Mouse (Mus musculus) liver, embryonic 14.5 days (tissue): ENCODE measurements at regions not wholly inside any gene's neighbourhood (a gene's known extent, or its start where the extent isn't known, plus 50 kb on each side); places are given as distances from the start of the nearest gene placed in this dataset.

Experiments used
- ATAC-seq: fragments of 200-750 bp; cut with Nextera tagmentation; 2 replicates; pipeline ENCODE4 v1.8.0; 2017; ENCODE audit warnings: moderate number of reproducible peaks, mild to moderate bottlenecking, moderate library complexity; ENCODE audit not compliant: insufficient read depth
- DNase-seq, 3 experiments: peaks; one replicate each; pipeline ENCODE4 v3.0.0-alpha.2; 2012 to 2013; ENCODE audit warnings: low read depth in 3 of 3, low spot score in 3 of 3
- H3K27ac ChIP-seq: fragments of 300-500 bp; sonication (generic); 2 replicates; pipeline ENCODE4 v1.5.1; 2014; ENCODE audit warnings: moderate library complexity, mild to moderate bottlenecking, control low read depth, inconsistent platforms
- H3K27me3 ChIP-seq: fragments of 300-500 bp; sonication (generic); 2 replicates; pipeline ENCODE4 v1.6.1; 2014; ENCODE audit warnings: mild to moderate bottlenecking, low read length, moderate library complexity; ENCODE audit not compliant: control insufficient read depth, insufficient read depth
- H3K36me3 ChIP-seq: fragments of 300-500 bp; sonication (generic); replicated peaks from 2 replicates; pipeline ENCODE4 v1.6.1; 2014; ENCODE audit warnings: low read depth; ENCODE audit not compliant: control insufficient read depth, insufficient read depth
- H3K4me1 ChIP-seq, 2 experiments: fragments of 200-500 bp in 1 of 2; fragments of 300-500 bp in 1 of 2; sonication (generic) in 1 of 2; replicated peaks; 2 replicates each; pipeline ENCODE4 v1.6.1; 2012 to 2014; ENCODE audit warnings: antibody characterized with exemption in 1 of 2, inconsistent platforms in 1 of 2, low read length in 1 of 2; ENCODE audit not compliant: control insufficient read depth in 2 of 2, insufficient read depth in 2 of 2
- H3K4me2 ChIP-seq: fragments of 300-500 bp; sonication (generic); 2 replicates; pipeline ENCODE4 v1.6.1; 2014; ENCODE audit warnings: low read depth, mild to moderate bottlenecking, control low read depth, moderate library complexity
- H3K4me3 ChIP-seq, 2 experiments: fragments of 200-500 bp in 1 of 2; fragments of 300-500 bp in 1 of 2; sonication (generic) in 1 of 2; 2 replicates each; pipeline ENCODE4 v1.5.1; 2012 to 2014; ENCODE audit warnings: low read depth in 2 of 2, low read length in 2 of 2, mild to moderate bottlenecking in 2 of 2, control low read depth in 1 of 2, inconsistent platforms in 1 of 2, moderate library complexity in 1 of 2; ENCODE audit not compliant: insufficient read depth in 1 of 2
- H3K9ac ChIP-seq: fragments of 300-500 bp; sonication (generic); replicated peaks from 2 replicates; pipeline ENCODE4 v1.6.1; 2014; ENCODE audit warnings: mild to moderate bottlenecking, control low read depth, moderate library complexity
- H3K9me3 ChIP-seq: fragments of 300-500 bp; sonication (generic); 2 replicates; pipeline ENCODE4 v1.6.1; 2016; ENCODE audit warnings: low read length, mixed read lengths; ENCODE audit not compliant: control insufficient read depth
- CTCF ChIP-seq: IDR thresholded peaks from 2 replicates; pipeline ENCODE4 v1.5.1; 2016; ENCODE audit warnings: antibody characterized with exemption, low read depth, control low read depth
- EP300 ChIP-seq: IDR thresholded peaks from 2 replicates; pipeline ENCODE4 v1.6.1; 2016; ENCODE audit warnings: antibody characterized with exemption, low read depth
- WGBS: fragments of 180-500 bp; shearing (Covaris S2); extraction: QIAGEN DNeasy Blood & Tissue Kit; methylation state at CpG from one replicate; pipeline ENCODE4 v1.1.7; 2014; ENCODE audit not compliant: insufficient replicate concordance; 5-methylcytosine and 5-hydroxymethylcytosine counted together

DNA sequence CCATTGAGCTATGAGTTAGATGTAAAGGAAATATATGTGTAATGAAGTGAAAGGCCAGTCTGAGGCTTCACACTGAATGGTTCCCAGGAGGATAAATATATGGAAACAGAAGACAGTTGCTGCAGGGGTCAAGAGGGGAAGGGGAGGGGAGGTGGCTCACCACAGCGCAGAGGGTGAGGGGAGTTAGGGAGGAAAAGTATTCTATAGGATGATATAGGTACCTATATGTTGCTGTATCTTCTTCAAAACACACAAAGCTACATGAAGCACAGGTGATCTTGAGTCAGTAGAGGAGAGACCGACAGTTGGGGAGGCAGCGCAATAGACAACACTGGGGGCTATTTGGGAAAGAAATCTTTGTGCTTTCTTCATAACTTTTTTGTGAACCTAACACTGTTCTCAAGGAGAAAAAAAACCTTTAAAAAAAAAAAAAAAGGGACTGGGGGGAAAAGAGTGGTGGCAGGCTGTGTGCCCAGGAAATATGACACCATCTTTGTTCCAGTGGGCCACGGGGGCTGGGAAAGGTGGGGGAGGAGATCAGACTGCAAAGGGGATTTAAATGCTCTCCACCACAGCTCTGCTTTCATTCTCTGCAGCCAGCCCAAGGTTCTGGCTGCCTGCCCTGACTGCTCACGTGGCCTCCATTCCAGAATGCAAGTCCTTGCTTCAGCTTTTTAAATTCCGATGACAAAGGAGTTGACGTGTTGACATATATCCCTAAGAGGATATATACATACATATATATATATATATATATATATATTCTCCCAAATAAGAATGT, 94.5 kb upstream of the Ankrd1 start:
- Histone ChIP-seq H3K4me1 (no peaks in the 10 kb centered on the region), H3K4me3 (no peak overlapping the region), H3K4me2 (no peak overlapping the region), H3K9me3 (no peaks in the 10 kb centered on the region), H3K27ac (no peak overlapping the region), H3K9ac (no peak overlapping the region), H3K36me3 (no peaks in the 10 kb centered on the region), H3K27me3 (no peaks in the 10 kb centered on the region)
- TF ChIP-seq EP300 (no peak), CTCF (no peak)
- DNase-seq, result no peak
- ATAC-seq, result no peak
- 58% methylated on average over 7 of the region's 7 CpGs for WGBS

DNA sequence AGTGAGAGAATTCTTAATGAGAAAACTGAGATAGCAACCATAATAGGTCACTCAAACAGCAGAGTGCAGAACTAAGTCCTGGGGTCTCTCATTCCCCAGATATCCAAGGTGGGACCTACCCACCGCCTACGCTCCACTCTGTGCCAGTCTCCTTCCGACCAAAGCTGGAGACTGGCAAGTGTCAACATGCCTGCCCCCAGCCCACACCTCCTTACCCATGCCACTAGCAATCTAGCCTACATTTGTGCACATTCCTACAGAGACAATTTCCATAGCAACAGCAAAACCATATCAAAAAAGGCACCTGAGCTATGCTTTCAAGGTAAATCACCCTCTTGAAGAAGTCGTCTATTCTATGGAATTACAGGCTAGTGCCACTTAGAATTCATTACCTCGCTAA, 97.3 kb upstream of the Ankrd1 start:
- H3K27ac ChIP-seq, result no peak overlapping the region
- DNase-seq (no peak), ATAC-seq (no peak)
- no peak overlapping the region for H3K4me3 ChIP-seq
- H3K27me3 ChIP-seq, result no peaks in the 10 kb centered on the region
- H3K36me3 ChIP-seq, result no peaks in the 10 kb centered on the region
- no peaks in the 10 kb centered on the region for H3K9me3 ChIP-seq
- H3K4me1 ChIP-seq, result no peaks in the 10 kb centered on the region
- no peak overlapping the region for H3K9ac ChIP-seq
- TF ChIP-seq EP300 (no peak), CTCF (no peak)
- no peak overlapping the region for H3K4me2 ChIP-seq
- WGBS, result 74% methylated on average over 5 of the region's 5 CpGs

DNA sequence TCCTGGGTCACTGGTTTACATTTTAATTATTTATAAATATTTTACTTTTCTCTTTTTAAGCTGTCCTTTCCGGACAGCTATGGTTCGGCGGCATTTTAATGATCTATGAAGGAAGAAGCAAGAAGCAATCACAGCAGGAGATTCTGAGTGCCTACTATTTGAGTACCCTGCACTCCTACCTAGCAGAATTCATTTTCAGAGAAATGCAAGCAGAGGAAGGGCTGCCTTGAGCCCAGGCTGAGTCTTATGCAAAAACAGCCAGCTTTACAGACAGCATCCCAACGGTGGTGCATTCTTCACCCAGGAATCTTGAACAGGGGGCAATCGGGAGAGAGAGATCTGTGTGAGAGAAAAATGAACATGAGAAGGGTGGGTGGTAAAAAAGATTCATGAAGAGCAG, 97.7 kb upstream of the Ankrd1 start:
- Histone ChIP-seq H3K27me3 (no peaks in the 10 kb centered on the region), H3K9me3 (no peaks in the 10 kb centered on the region), H3K4me2 (no peak overlapping the region), H3K36me3 (no peaks in the 10 kb centered on the region), H3K4me3 (no peak overlapping the region), H3K4me1 (no peaks in the 10 kb centered on the region), H3K9ac (no peak overlapping the region), H3K27ac (no peak overlapping the region)
- 60% methylated on average over 5 of the region's 5 CpGs for WGBS
- DNase-seq, result no peak
- TF ChIP-seq EP300 (no peak), CTCF (no peak)
- no peak for ATAC-seq

DNA sequence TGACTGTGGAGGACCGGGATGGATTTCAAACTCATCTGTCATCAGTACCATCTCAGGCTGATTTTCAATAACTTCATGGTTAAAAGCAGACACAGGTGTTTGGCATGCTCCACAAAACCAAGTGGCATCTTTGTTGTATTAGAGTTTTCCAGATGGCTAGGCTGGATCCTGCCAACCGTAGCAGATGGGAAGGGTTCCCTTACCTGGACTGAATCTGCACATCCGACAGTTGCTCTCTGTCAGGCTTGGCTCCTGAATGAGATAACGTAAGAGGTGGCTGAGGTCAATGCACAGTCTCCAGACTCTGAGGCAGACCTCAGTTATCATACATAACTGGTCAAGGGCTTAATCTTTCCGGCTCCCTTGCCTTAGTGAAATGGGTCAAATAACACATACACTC, 99.0 kb upstream of the Ankrd1 start:
- Histone ChIP-seq H3K27me3 (no peaks in the 10 kb centered on the region), H3K36me3 (no peaks in the 10 kb centered on the region), H3K4me3 (no peak overlapping the region), H3K27ac (no peak overlapping the region), H3K4me1 (no peaks in the 10 kb centered on the region), H3K9me3 (no peaks in the 10 kb centered on the region), H3K9ac (no peak overlapping the region), H3K4me2 (no peak overlapping the region)
- TF ChIP-seq CTCF (no peak), EP300 (no peak)
- ATAC-seq (no peak), DNase-seq (no peak)
- 69% methylated on average over 5 of the region's 5 CpGs for WGBS

DNA sequence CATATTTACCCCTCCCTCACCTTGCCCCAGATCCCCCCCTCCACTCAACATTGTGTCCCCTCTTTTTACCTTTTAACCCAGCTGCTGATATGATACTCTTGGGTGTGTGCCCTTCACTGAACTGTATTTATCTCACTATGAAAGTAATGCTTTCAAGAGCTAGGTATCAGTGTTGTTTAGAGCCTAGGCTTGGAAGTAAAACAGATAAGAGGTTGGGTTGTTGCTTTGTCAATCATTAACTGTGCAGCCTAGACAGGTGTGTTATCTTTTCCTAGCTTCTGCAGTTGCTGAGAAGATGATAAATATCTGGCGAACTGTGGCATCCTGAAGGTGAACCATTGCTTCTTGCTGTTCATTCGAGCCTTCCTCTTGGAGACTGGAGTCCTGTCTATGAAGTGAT, 101.2 kb upstream of the Ankrd1 start:
- Histone ChIP-seq H3K27me3 (no peaks in the 10 kb centered on the region), H3K4me1 (no peaks in the 10 kb centered on the region), H3K9ac (no peak overlapping the region), H3K4me3 (no peak overlapping the region), H3K9me3 (no peaks in the 10 kb centered on the region), H3K36me3 (no peaks in the 10 kb centered on the region), H3K27ac (no peak overlapping the region), H3K4me2 (no peak overlapping the region)
- DNase-seq (no peak), ATAC-seq (no peak)
- WGBS, result 16% methylated on average over 2 of the region's 2 CpGs
- TF ChIP-seq CTCF (no peak), EP300 (no peak)
